Mouse (Mus musculus): ENCODE measurements at regions not wholly inside any gene's neighbourhood (a gene's known extent, or its start where the extent isn't known, plus 50 kb on each side); places are given as distances from the start of the nearest gene placed in this dataset.

DNA sequence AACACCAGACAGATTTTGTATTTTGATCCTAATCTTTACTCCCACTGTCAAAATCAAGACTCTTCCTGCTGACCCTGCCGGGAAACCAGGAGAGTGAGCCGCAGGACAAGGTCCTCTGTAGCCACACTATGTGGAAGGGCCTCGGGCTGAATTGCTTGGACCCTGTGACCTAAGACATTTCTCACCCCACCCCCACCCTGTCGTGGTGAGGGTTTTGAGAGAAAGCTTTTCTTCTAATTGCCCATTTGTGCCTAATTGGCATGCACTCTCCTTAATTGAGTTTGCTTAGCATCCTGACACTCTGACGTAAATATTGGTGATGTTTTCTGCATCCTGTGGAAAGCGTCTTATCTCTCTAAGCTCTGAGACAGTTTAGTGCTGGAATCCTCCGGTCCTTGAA, 110.2 kb downstream of the Rpl14 start:
- Histone ChIP-seq H3K27me3 (ENCODE audit: control insufficient read depth, insufficient read depth, low read length) (no peaks in the 10 kb centered on the region), H3K4me2 (ENCODE audit: low read depth, low read length, severe bottlenecking) (no peak overlapping the region), H3K9ac (ENCODE audit: low read length) (no peak overlapping the region), H3K4me1 (replicated peaks; ENCODE audit: control insufficient read depth, insufficient read depth, low read length) (no peaks in the 10 kb centered on the region; the same call in 1 of the 2 replicates), H3K4me3 (ENCODE audit: low read depth, low read length) (no peak overlapping the region), H3K9me3 (ENCODE audit: control insufficient read depth, low read length) (no peaks in the 10 kb centered on the region), H3K36me3 (ENCODE audit: control insufficient read depth, insufficient read depth, low read length) (no peaks in the 10 kb centered on the region), H3K27ac (ENCODE audit: low read depth, low read length) (no peak overlapping the region)
- peak; percentile 80 for DNase-seq (ENCODE audit: low spot score)
- ATAC-seq (replicated peaks; ENCODE audit: low FRiP score) = 0 out of 2 replicates have a peak, but pooled peaks have one; percentile 33
- WGBS = 15% methylated on average over 7 of the region's 7 CpGs

- Histone ChIP-seq H3K9ac (ENCODE audit: low read length) (no peak overlapping the region), H3K4me3 (ENCODE audit: low read depth, low read length) (no peak overlapping the region), H3K4me1 (replicated peaks; ENCODE audit: control insufficient read depth, insufficient read depth, low read length) (peaks cover 8% of the 10 kb centered on the region), H3K36me3 (ENCODE audit: control insufficient read depth, insufficient read depth, low read length) (no peaks in the 10 kb centered on the region), H3K4me2 (ENCODE audit: low read depth, low read length, severe bottlenecking) (no peak overlapping the region), H3K9me3 (ENCODE audit: control insufficient read depth, low read length) (no peaks in the 10 kb centered on the region), H3K27ac (ENCODE audit: low read depth, low read length) (no peak overlapping the region), H3K27me3 (ENCODE audit: control insufficient read depth, insufficient read depth, low read length) (no peaks in the 10 kb centered on the region)
- DNase-seq (ENCODE audit: low spot score) = peak; percentile 45
- WGBS = 39% methylated on average over 6 of the region's 7 CpGs
- ATAC-seq (replicated peaks; ENCODE audit: low FRiP score) = no peak
Measured at GRCm38 (mm10) chr9:120685961-120686360, 114.7 kb downstream of the Rpl14 start.

- no peaks in the 10 kb centered on the region for H3K27me3 ChIP-seq (ENCODE audit: control insufficient read depth, insufficient read depth, low read length)
- no peak overlapping the region for H3K27ac ChIP-seq (ENCODE audit: low read depth, low read length)
- no peaks in the 10 kb centered on the region for H3K36me3 ChIP-seq (ENCODE audit: control insufficient read depth, insufficient read depth, low read length)
- no peak overlapping the region for H3K4me2 ChIP-seq (ENCODE audit: low read depth, low read length, severe bottlenecking)
- H3K4me1 ChIP-seq (replicated peaks; ENCODE audit: control insufficient read depth, insufficient read depth, low read length) = peaks cover 24% of the 10 kb centered on the region
- H3K9ac ChIP-seq (ENCODE audit: low read length) = no peak overlapping the region
- ATAC-seq (replicated peaks; ENCODE audit: low FRiP score) (no peak), DNase-seq (ENCODE audit: low spot score) (peak; percentile 26)
- WGBS = 64% methylated on average over 11 of the region's 11 CpGs
- no peak overlapping the region for H3K4me3 ChIP-seq (ENCODE audit: low read depth, low read length)
- no peaks in the 10 kb centered on the region for H3K9me3 ChIP-seq (ENCODE audit: control insufficient read depth, low read length)
Measured at GRCm38 (mm10) chr9:120689025-120689424, 117.8 kb downstream of the Rpl14 start.

- H3K27ac ChIP-seq (ENCODE audit: low read depth, low read length) = peak overlapping the region; percentile 76
Measured at GRCm38 (mm10) chr9:120690510-120690909, 119.3 kb downstream of the Rpl14 start.

DNA sequence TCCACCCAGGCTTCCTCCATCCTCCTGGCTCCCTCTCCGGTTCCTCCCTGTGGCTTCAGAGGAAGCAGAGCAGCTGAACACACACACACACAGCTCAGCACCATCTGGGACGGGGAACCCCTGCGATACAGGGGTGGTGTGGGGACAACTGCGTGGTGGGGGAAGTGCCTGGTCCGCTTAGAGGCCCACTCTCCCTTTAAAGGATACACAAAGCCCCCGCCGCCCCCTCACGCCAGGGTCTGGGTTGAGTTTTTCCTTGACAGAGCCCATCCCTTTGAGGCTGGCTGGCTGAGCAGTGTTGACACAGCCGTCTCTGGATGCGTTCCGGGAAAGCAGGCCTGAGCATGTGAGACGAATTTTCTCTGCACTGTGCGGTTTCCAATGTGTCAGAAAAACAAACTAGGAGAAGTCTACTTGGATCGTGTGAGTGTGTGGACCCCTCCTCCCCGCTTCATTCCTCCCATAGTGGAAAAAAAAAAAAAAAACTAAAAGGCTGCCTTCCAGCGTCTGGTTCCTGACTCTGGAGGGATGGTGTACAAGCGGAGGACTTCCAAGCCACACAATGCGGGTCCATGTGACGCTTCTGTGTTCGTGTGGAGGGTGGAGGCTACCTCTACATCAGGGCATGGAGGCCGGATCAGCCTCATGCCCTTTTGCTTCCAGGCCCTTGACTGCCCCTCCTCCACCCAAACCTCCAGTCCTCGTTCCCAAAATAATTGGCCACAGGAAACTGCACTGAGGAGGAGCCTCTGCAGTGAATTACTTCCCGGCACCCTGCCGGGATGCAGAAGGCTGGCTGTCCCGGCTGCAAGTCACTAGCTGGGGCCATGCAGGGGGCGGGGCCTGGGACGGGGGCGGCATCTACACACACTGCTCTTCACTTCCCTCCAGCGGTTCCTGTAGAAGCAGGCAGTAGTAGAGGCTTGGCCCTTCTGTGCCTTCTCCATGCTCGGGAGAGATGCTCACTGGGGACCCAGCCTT, 120.0 kb downstream of the Rpl14 start:
- Histone ChIP-seq H3K9ac (ENCODE audit: low read length) (peak overlapping the region; percentile 51), H3K4me3 (ENCODE audit: low read depth, low read length) (no peak overlapping the region), H3K4me1 (replicated peaks; ENCODE audit: control insufficient read depth, insufficient read depth, low read length) (peaks cover 24% of the 10 kb centered on the region), H3K27ac (ENCODE audit: low read depth, low read length) (peak overlapping the region; percentile 76), H3K4me2 (ENCODE audit: low read depth, low read length, severe bottlenecking) (peak overlapping the region; percentile 42), H3K36me3 (ENCODE audit: control insufficient read depth, insufficient read depth, low read length) (no peaks in the 10 kb centered on the region), H3K9me3 (ENCODE audit: control insufficient read depth, low read length) (no peaks in the 10 kb centered on the region), H3K27me3 (ENCODE audit: control insufficient read depth, insufficient read depth, low read length) (no peaks in the 10 kb centered on the region)
- peak; percentile 95 for DNase-seq (ENCODE audit: low spot score)
- WGBS = 2% methylated on average over 30 of the region's 30 CpGs
- ATAC-seq (replicated peaks; ENCODE audit: low FRiP score) = peak; percentile 91

More at GRCm38 (mm10) chr9:120690510-120690909, 119.3 kb downstream of the Rpl14 start:
- H3K27me3 ChIP-seq (ENCODE audit: control insufficient read depth, insufficient read depth, low read length) = no peaks in the 10 kb centered on the region
- whole genome bisulfite sequencing = 18% methylated on average over 5 of the region's 5 CpGs
- H3K4me2 ChIP-seq (ENCODE audit: low read depth, low read length, severe bottlenecking) = peak overlapping the region; percentile 42; the same call in 1 of the 2 replicates
- DNase-seq (ENCODE audit: low spot score) (no peak), ATAC-seq (replicated peaks; ENCODE audit: low FRiP score) (no peak)
- no peaks in the 10 kb centered on the region for H3K36me3 ChIP-seq (ENCODE audit: control insufficient read depth, insufficient read depth, low read length)
- peaks cover 24% of the 10 kb centered on the region for H3K4me1 ChIP-seq (replicated peaks; ENCODE audit: control insufficient read depth, insufficient read depth, low read length)
- H3K9ac ChIP-seq (ENCODE audit: low read length) = peak overlapping the region; percentile 51; the same call in 1 of the 2 replicates
- H3K4me3 ChIP-seq (ENCODE audit: low read depth, low read length) = no peak overlapping the region
- H3K9me3 ChIP-seq (ENCODE audit: control insufficient read depth, low read length) = no peaks in the 10 kb centered on the region

GRCm38 (mm10) chr9:120691971-120692401, 120.7 kb downstream of the Rpl14 start:
- H3K27me3 ChIP-seq (ENCODE audit: control insufficient read depth, insufficient read depth, low read length) = no peaks in the 10 kb centered on the region
- DNase-seq (ENCODE audit: low spot score) (peak; percentile 55), ATAC-seq (replicated peaks; ENCODE audit: low FRiP score) (peak; percentile 57; the same call in 1 of the 2 replicates)
- peaks cover 24% of the 10 kb centered on the region for H3K4me1 ChIP-seq (replicated peaks; ENCODE audit: control insufficient read depth, insufficient read depth, low read length)
- peak overlapping the region; percentile 42 for H3K4me2 ChIP-seq (ENCODE audit: low read depth, low read length, severe bottlenecking)
- H3K9me3 ChIP-seq (ENCODE audit: control insufficient read depth, low read length) = no peaks in the 10 kb centered on the region
- H3K4me3 ChIP-seq (ENCODE audit: low read depth, low read length) = no peak overlapping the region
- 17% methylated on average over 14 of the region's 14 CpGs for WGBS
- H3K36me3 ChIP-seq (ENCODE audit: control insufficient read depth, insufficient read depth, low read length) = no peaks in the 10 kb centered on the region
- H3K27ac ChIP-seq (ENCODE audit: low read depth, low read length) = peak overlapping the region; percentile 71
- peak overlapping the region; percentile 51 for H3K9ac ChIP-seq (ENCODE audit: low read length)

DNA sequence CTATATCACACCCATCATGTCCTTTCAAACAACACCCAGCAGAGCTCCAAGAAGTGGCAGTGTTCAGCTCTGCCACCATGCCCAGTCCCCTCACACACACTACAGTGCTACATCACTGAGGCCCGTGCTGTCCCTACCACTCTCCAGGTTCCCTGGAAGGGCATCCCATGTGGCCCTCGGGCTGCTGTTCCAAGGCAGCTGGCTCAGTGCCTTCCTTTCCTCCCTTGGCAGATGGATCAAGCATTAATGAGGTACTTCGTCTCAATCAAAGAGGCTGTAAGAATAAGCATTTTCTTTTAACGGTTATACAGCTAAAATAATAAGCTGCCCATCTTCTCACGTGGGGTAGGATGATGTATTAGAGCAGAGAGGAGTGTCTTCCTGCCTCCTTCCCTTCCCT, 123.2 kb downstream of the Rpl14 start:
- H3K9ac ChIP-seq (ENCODE audit: low read length) = no peak overlapping the region
- 80% methylated on average over 5 of the region's 5 CpGs for WGBS
- H3K4me1 ChIP-seq (replicated peaks; ENCODE audit: control insufficient read depth, insufficient read depth, low read length) = peaks cover 24% of the 10 kb centered on the region
- no peaks in the 10 kb centered on the region for H3K36me3 ChIP-seq (ENCODE audit: control insufficient read depth, insufficient read depth, low read length)
- no peaks in the 10 kb centered on the region for H3K27me3 ChIP-seq (ENCODE audit: control insufficient read depth, insufficient read depth, low read length)
- H3K4me3 ChIP-seq (ENCODE audit: low read depth, low read length) = no peak overlapping the region
- peak; percentile 11 for DNase-seq (ENCODE audit: low spot score)
- H3K9me3 ChIP-seq (ENCODE audit: control insufficient read depth, low read length) = no peaks in the 10 kb centered on the region
- ATAC-seq (replicated peaks; ENCODE audit: low FRiP score) = no peak
- no peak overlapping the region for H3K27ac ChIP-seq (ENCODE audit: low read depth, low read length)
- no peak overlapping the region for H3K4me2 ChIP-seq (ENCODE audit: low read depth, low read length, severe bottlenecking)

DNA sequence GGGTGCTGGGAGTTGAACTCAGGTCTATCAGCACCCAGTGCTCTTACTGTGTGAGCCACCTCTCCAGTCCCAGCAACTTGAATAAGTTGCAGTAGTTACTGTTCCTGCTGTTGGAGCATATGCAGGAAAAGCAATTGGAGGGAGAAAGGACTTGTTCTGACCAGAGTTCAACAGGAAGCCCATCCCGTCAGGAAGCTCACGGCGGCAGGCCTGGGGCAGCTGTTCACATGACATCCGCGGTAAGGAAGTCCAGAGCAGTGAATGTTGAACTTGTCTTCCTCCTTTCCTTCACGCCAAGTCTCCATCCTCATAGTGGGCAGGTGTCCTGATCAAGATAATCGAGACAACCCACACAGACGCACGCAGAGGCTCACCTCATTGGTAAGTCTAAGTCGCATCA, 124.7 kb downstream of the Rpl14 start:
- Histone ChIP-seq H3K27me3 (ENCODE audit: control insufficient read depth, insufficient read depth, low read length) (no peaks in the 10 kb centered on the region), H3K27ac (ENCODE audit: low read depth, low read length) (no peak overlapping the region), H3K4me1 (replicated peaks; ENCODE audit: control insufficient read depth, insufficient read depth, low read length) (peaks cover 16% of the 10 kb centered on the region; the same call in 1 of the 2 replicates), H3K9me3 (ENCODE audit: control insufficient read depth, low read length) (no peaks in the 10 kb centered on the region), H3K9ac (ENCODE audit: low read length) (no peak overlapping the region), H3K4me3 (ENCODE audit: low read depth, low read length) (no peak overlapping the region), H3K4me2 (ENCODE audit: low read depth, low read length, severe bottlenecking) (no peak overlapping the region), H3K36me3 (ENCODE audit: control insufficient read depth, insufficient read depth, low read length) (no peaks in the 10 kb centered on the region)
- WGBS = 95% methylated on average over 10 of the region's 10 CpGs
- ATAC-seq (replicated peaks; ENCODE audit: low FRiP score) (no peak), DNase-seq (ENCODE audit: low spot score) (peak; percentile 32)
